Mouse (Mus musculus) spleen, postnatal 10 days (tissue): ENCODE measurements around the gene Ube2e2.
"Not testable (repeated sequence)": the region's sequence is repeated elsewhere in the genome, so short reads cannot be mapped to it uniquely, and the experiment has no call there.

Source experiments
- DNase-seq, 2 experiments: peaks; one replicate each; pipeline ENCODE4 v3.0.0; 2021 to 2022; ENCODE audit warnings: low spot score in 2 of 2

Ube2e2 gene

GRCm38 (mm10) chr14:18754001-18754400, 140.1 kb downstream of the Ube2e2 start:
- no peak for DNase-seq

GRCm38 (mm10) chr14:18731154-18731553, 162.9 kb downstream of the Ube2e2 start:
- no peak for DNase-seq

GRCm38 (mm10) chr14:18720601-18721591, 173.2 kb downstream of the Ube2e2 start:
- DNase-seq, result no peak

- DNase-seq, result no peak
Observed at GRCm38 (mm10) chr14:18716970-18717369, 177.1 kb downstream of the Ube2e2 start.

- DNase-seq, result no peak
Observed at GRCm38 (mm10) chr14:18715529-18715928, 178.5 kb downstream of the Ube2e2 start.

- no peak for DNase-seq
Observed at GRCm38 (mm10) chr14:18697662-18698225, 196.3 kb downstream of the Ube2e2 start.

GRCm38 (mm10) chr14:18696418-18696817, 197.6 kb downstream of the Ube2e2 start:
- not testable (repeated sequence) for DNase-seq

GRCm38 (mm10) chr14:18678121-18678836, 215.8 kb downstream of the Ube2e2 start:
- DNase-seq, result no peak

GRCm38 (mm10) chr14:18670712-18671111, 223.4 kb downstream of the Ube2e2 start:
- DNase-seq, result no peak

GRCm38 (mm10) chr14:18669301-18669935, 224.6 kb downstream of the Ube2e2 start:
- no peak for DNase-seq

- DNase-seq, result not testable (repeated sequence)
Observed at GRCm38 (mm10) chr14:18668309-18668708, 225.8 kb downstream of the Ube2e2 start.

GRCm38 (mm10) chr14:18667755-18668154, 226.3 kb downstream of the Ube2e2 start:
- no peak for DNase-seq

- no peak for DNase-seq
Observed at GRCm38 (mm10) chr14:18666251-18666650, 227.8 kb downstream of the Ube2e2 start.

- DNase-seq, result peak in 1 of 2 experiments; percentile 33
Observed at GRCm38 (mm10) chr14:18665267-18666024, 228.6 kb downstream of the Ube2e2 start.

- no peak for DNase-seq
Observed at GRCm38 (mm10) chr14:18663666-18664065, 230.4 kb downstream of the Ube2e2 start.

- DNase-seq, result no peak
Observed at GRCm38 (mm10) chr14:18657777-18658753, 236.0 kb downstream of the Ube2e2 start.

- no peak for DNase-seq
Observed at GRCm38 (mm10) chr14:18649123-18649675, 244.9 kb downstream of the Ube2e2 start.

GRCm38 (mm10) chr14:18641656-18642055, 252.4 kb downstream of the Ube2e2 start:
- DNase-seq, result no peak

- no peak for DNase-seq
Observed at GRCm38 (mm10) chr14:18638753-18639456, 255.2 kb downstream of the Ube2e2 start.
